18 mouse cellular contexts compared by ENCODE assay signal in genomic region chr10:120327946-120328345, GRCm38 (mm10).
"Had no signal": no experiment of that assay in that cellular context is flagged by ENCODE, and none has a peak within 500 bp of the region (broad histone marks: within the 10 kb centered on the region; RNA-seq: fewer than 3 reads in every experiment).

No protein-coding gene starts in this region.

- H3K27me3 ChIP-seq: liver, embryonic 15.5 days; lung, embryonic 15.5 days; megakaryocyte, embryonic 14.5 days; neural tube, embryonic 12.5 days had no signal

- H3K4me2 ChIP-seq: liver, embryonic 15.5 days; lung, embryonic 15.5 days; midbrain, embryonic 12.5 days; neural tube, embryonic 12.5 days had no signal

- H3K9ac ChIP-seq: liver, embryonic 15.5 days; liver, postnatal 0 days; lung, embryonic 15.5 days; midbrain, embryonic 12.5 days; neural tube, embryonic 12.5 days had no signal

- H3K4me1 ChIP-seq: liver, embryonic 15.5 days; midbrain, embryonic 12.5 days; neural tube, embryonic 12.5 days had no signal

- H3K27ac ChIP-seq: liver, embryonic 15.5 days; lung, embryonic 15.5 days; macrophage; midbrain, embryonic 12.5 days; neural tube, embryonic 12.5 days had no signal

- H3K9me3 ChIP-seq: liver, embryonic 15.5 days; lung, embryonic 15.5 days; midbrain, embryonic 12.5 days; neural tube, embryonic 12.5 days had no signal

- ATAC-seq: liver, postnatal 0 days; lung, postnatal 0 days had no signal

- DNase-seq: liver, postnatal 0 days; lung, adult 2 months; lung, postnatal 14 days; lung, postnatal 36 days; midbrain, embryonic 14.5 days; right cerebral cortex, postnatal 14 days; right cerebral cortex, postnatal 4 days; spleen, adult 18-20 months; thymus, adult 18-20 months; thymus, postnatal 14 days; thymus, postnatal 36 days had no signal

- H3K36me3 ChIP-seq: liver, embryonic 15.5 days; lung, embryonic 15.5 days; midbrain, embryonic 12.5 days; neural tube, embryonic 12.5 days had no signal

- H3K4me3 ChIP-seq: liver, embryonic 15.5 days; lung, embryonic 15.5 days; midbrain, embryonic 12.5 days; neural tube, embryonic 12.5 days had no signal
